In the genomic region with DNA sequence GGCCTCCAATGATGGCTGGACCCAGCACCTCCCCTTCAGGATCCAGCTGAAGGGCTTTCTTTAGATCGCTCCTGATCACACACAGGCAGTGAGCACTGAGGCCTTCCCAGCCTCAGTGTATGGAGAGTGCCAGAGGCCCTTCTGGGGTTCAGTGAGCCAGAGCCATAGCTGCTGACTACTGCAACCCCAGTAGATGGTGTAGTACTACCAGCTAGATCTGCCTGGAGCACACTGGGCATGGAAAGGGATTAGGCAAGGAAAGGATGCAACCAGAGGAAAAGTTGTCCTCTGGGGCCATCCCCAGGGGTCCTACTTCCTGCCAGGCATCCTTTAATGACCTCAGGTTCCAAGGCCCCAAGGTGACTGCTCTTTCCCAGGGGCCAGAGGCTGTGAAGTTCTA, we compare ENCODE assay signal across 25 mouse cellular contexts. TPM values are rescaled to one million over a fixed set of nuclear protein-coding genes. Genes with fewer than 3 reads are reported as not detected.
A peak's percentile ranks its signal among the peaks of the same experiment; 100 is the strongest.
DNase-seq lines count a peak whose midpoint lies in the region; ATAC-seq and TF ChIP-seq lines count a peak whose summit lies in the region.
"Had no signal": no experiment of that assay in that cellular context is flagged by ENCODE, and none has a peak within 500 bp of the region (broad histone marks: within the 10 kb centered on the region; RNA-seq: fewer than 3 reads in every experiment).

No protein-coding gene starts in this region.

- DNase-seq in heart, postnatal 0 days (ENCODE audit: low spot score): no peak
- DNase-seq in heart, postnatal 4 days: no peak
- DNase-seq in layer of hippocampus, adult 2 months (ENCODE audit: low spot score in 2 of 2): no peak
- DNase-seq in layer of hippocampus, adult 11-12 months (ENCODE audit: low spot score): no peak
- peak; percentile 14 for DNase-seq in Muller cell, postnatal 12 days (ENCODE audit: inconsistent ontology term)
- no peak for DNase-seq in Patski (ENCODE audit: low read depth, low spot score)
- no peak for DNase-seq in gastrocnemius, postnatal 36 days
- no peak for DNase-seq in kidney, adult 9 months
- DNase-seq: adrenal gland, adult 8-10 months; cerebellum, adult 9-10 months; heart, postnatal 10 days; kidney, adult 2 months; kidney, postnatal 36 days; layer of hippocampus, adult 9-11 months; left cerebral cortex, postnatal 4 days; right cerebral cortex, adult 18-20 months; right cerebral cortex, postnatal 4 days; thymus, postnatal 25 days had no signal

- peak; percentile 36 for TF ChIP-seq CTCF in heart, postnatal 0 days (IDR thresholded peaks at IDR 0.05; ENCODE audit: low read depth)
- TF ChIP-seq CTCF in layer of hippocampus, adult 2 months (conservative IDR thresholded peaks at IDR 0.05): peak; percentile 72
- TF ChIP-seq CTCF in Patski (IDR thresholded peaks at IDR 0.05): no peak

- WGBS in heart, postnatal 0 days: 63% methylated on average over 1 of the region's 1 CpGs

- H3K27ac ChIP-seq in heart, postnatal 0 days (ENCODE audit: low read depth): no peak overlapping the region
- no peak overlapping the region for H3K27ac ChIP-seq in layer of hippocampus, adult 2 months
- H3K27ac ChIP-seq: embryonic facial prominence, embryonic 15.5 days; forebrain, embryonic 15.5 days; limb, embryonic 15.5 days; liver, embryonic 15.5 days; midbrain, embryonic 10.5 days; neural tube, embryonic 15.5 days had no signal

- peaks cover 10% of the 10 kb centered on the region for H3K36me3 ChIP-seq in heart, postnatal 0 days (replicated peaks; ENCODE audit: control insufficient read depth, insufficient read depth, low read length)

- no peak for TF ChIP-seq EP300 in heart, postnatal 0 days (IDR thresholded peaks at IDR 0.05; ENCODE audit: low read depth)

- H3K4me1 ChIP-seq in heart, postnatal 0 days (ENCODE audit: control insufficient read depth, insufficient read depth): peaks cover 9% of the 10 kb centered on the region

- CTCF ChIA-PET in Patski (lab: Charles Lee): interaction anchor here (0.8 to 1.4 kb wide), 2 partner anchors 160 to 245 kb away, joined by 4 to 6 read pairs; no protein-coding TSS in a partner anchor

- H3K4me2 ChIP-seq in heart, postnatal 0 days (ENCODE audit: low read depth, low read length): no peak overlapping the region
- H3K4me2 ChIP-seq: embryonic facial prominence, embryonic 15.5 days; forebrain, embryonic 15.5 days; heart, embryonic 11.5 days; limb, embryonic 15.5 days; liver, embryonic 15.5 days; neural tube, embryonic 15.5 days had no signal

- POLR2A ChIA-PET in Patski (lab: Charles Lee): no interaction called here

- no peaks in the 10 kb centered on the region for H3K27me3 ChIP-seq in heart, postnatal 0 days (ENCODE audit: control insufficient read depth, insufficient read depth, low read length)
- no peaks in the 10 kb centered on the region for H3K27me3 ChIP-seq in Patski
- H3K27me3 ChIP-seq: embryonic facial prominence, embryonic 15.5 days; forebrain, embryonic 15.5 days; limb, embryonic 15.5 days; neural tube, embryonic 15.5 days had no signal

- H3K4me3 ChIP-seq in heart, postnatal 0 days (ENCODE audit: low read depth, low read length): no peak overlapping the region
- no peak overlapping the region for H3K4me3 ChIP-seq in layer of hippocampus, adult 2 months
- H3K4me3 ChIP-seq: embryonic facial prominence, embryonic 15.5 days; forebrain, embryonic 15.5 days; limb, embryonic 15.5 days; liver, embryonic 15.5 days; midbrain, embryonic 10.5 days; neural tube, embryonic 15.5 days had no signal

- no peak for ATAC-seq in heart, postnatal 0 days (ENCODE audit: insufficient read depth, low read depth)
- ATAC-seq in Patski: peak; percentile 37
- ATAC-seq: forebrain, embryonic 15.5 days had no signal

- in situ Hi-C loops in Patski (cut with MboI; ENCODE audit: low pct_unique_long_range_greater_than_20kb): no loop called here

- intact Hi-C loops in gastrocnemius, postnatal 36 days (cut with DNase I): no loop called here

- H3K9me3 ChIP-seq in heart, postnatal 0 days (replicated peaks; ENCODE audit: control insufficient read depth, low read length): no peaks in the 10 kb centered on the region
- H3K9me3 ChIP-seq: forebrain, embryonic 15.5 days; neural tube, embryonic 15.5 days had no signal

- H3K9ac ChIP-seq in heart, postnatal 0 days (replicated peaks; ENCODE audit: low read depth, low read length): no peak overlapping the region
- H3K9ac ChIP-seq: embryonic facial prominence, embryonic 15.5 days; forebrain, embryonic 15.5 days; limb, embryonic 15.5 days; liver, embryonic 15.5 days; neural tube, embryonic 15.5 days had no signal

RNA-seq across cellular contexts. Expression of gene Selenon, which starts 1.7 kb away (rescaled TPM):
- total RNA-seq in heart, postnatal 0 days (2014; rRNA removed; ENCODE audit: low replicate concordance): 18.2 and 30.5 TPM in 2 replicates
- 6.8 and 7.2 TPM in 2 replicates for polyA plus RNA-seq in heart, postnatal 0 days (2015; fragmentation: Nextera tagmentation; extraction: Ambion mirVana)
- 10 to 100 TPM; 46.4 to 49.9 TPM for total RNA-seq in heart, postnatal 4 days (2021)
- total RNA-seq in layer of hippocampus, adult 2 months (2021): 10 to 100 TPM; 17.3 to 19.7 TPM
- polyA plus RNA-seq in Patski (2021): 45.3 TPM
- total RNA-seq in gastrocnemius, postnatal 36 days (2021): 1 to 10 TPM; 4.9 to 6.1 TPM

RNA-seq across cellular contexts. Expression of gene Mtfr1l, which starts 18.4 kb away (rescaled TPM):
- total RNA-seq in heart, postnatal 0 days (2014; rRNA removed; ENCODE audit: low replicate concordance): 145 and 159 TPM in 2 replicates
- 191 and 207 TPM in 2 replicates for polyA plus RNA-seq in heart, postnatal 0 days (2015; fragmentation: Nextera tagmentation; extraction: Ambion mirVana)
- 100 to 1,000 TPM; 145 to 150 TPM for total RNA-seq in heart, postnatal 4 days (2021)
- total RNA-seq in layer of hippocampus, adult 2 months (2021): 10 to 100 TPM; 69.3 to 72.5 TPM
- 69.4 TPM for polyA plus RNA-seq in Patski (2021)
- 100 to 1,000 TPM; 124 to 130 TPM for total RNA-seq in gastrocnemius, postnatal 36 days (2021)

RNA-seq across cellular contexts. Expression of gene Aunip, which starts 42.8 kb away (rescaled TPM):
- total RNA-seq in heart, postnatal 0 days (2014; rRNA removed; ENCODE audit: low replicate concordance): 2.7 and 3.1 TPM in 2 replicates
- 1.8 and 2.5 TPM in 2 replicates for polyA plus RNA-seq in heart, postnatal 0 days (2015; fragmentation: Nextera tagmentation; extraction: Ambion mirVana)
- total RNA-seq in heart, postnatal 4 days (2021): 1 to 10 TPM; 2.9 to 3.6 TPM
- under 1 TPM; 0.56 to 0.67 TPM for total RNA-seq in layer of hippocampus, adult 2 months (2021)
- 6.1 TPM for polyA plus RNA-seq in Patski (2021)
- under 1 TPM in 1 of 2 experiments, not detected in 1; 0.20 TPM for total RNA-seq in gastrocnemius, postnatal 36 days (2021)

RNA-seq across cellular contexts. Expression of gene Paqr7, which starts 57.1 kb away (rescaled TPM):
- total RNA-seq in heart, postnatal 0 days (2014; rRNA removed; ENCODE audit: low replicate concordance): 13.1 and 25.4 TPM in 2 replicates
- polyA plus RNA-seq in heart, postnatal 0 days (2015; fragmentation: Nextera tagmentation; extraction: Ambion mirVana): 15.4 and 18.7 TPM in 2 replicates
- 1 to 10 TPM; 8.2 to 9.0 TPM for total RNA-seq in heart, postnatal 4 days (2021)
- 10 to 100 TPM; 60.2 to 64.7 TPM for total RNA-seq in layer of hippocampus, adult 2 months (2021)
- 4.3 TPM for polyA plus RNA-seq in Patski (2021)
- total RNA-seq in gastrocnemius, postnatal 36 days (2021): 1 to 10 TPM; 2.4 to 3.0 TPM
